Mouse (Mus musculus) heart, adult 8-10 months (tissue): ENCODE results near the gene Nos1ap. TPM values are rescaled to one million over a fixed set of nuclear protein-coding genes. Genes with fewer than 3 reads are reported as not detected.

Source experiments
- DNase-seq: peaks from one replicate; pipeline ENCODE4 v3.0.0; 2022; ENCODE audit warnings: low spot score
- total RNA-seq, 4 experiments: library from RNA; stranded (reverse); gene quantifications; 2 replicates each; pipeline ENCODE4 v1.2.4; 2022

Nos1ap gene
- total RNA-seq, 4 experiments from 2014 or later = 22.5 to 27.8 (median 25.2) TPM

- DNase-seq = no peak
Measured at GRCm38 (mm10) chr1:170419961-170420360, 169.7 kb downstream of the Nos1ap start.

GRCm38 (mm10) chr1:170418131-170418530 is 171.5 kb downstream of the Nos1ap start:
- no peak for DNase-seq

GRCm38 (mm10) chr1:170416967-170417366 is 172.7 kb downstream of the Nos1ap start:
- no peak for DNase-seq

- no peak for DNase-seq
Measured at GRCm38 (mm10) chr1:170416206-170416605, 173.5 kb downstream of the Nos1ap start.

- no peak for DNase-seq
Measured at GRCm38 (mm10) chr1:170415395-170415794, 174.3 kb downstream of the Nos1ap start.

GRCm38 (mm10) chr1:170410402-170411191 is 179.1 kb downstream of the Nos1ap start:
- DNase-seq = no peak

- DNase-seq = no peak
Measured at GRCm38 (mm10) chr1:170409091-170409490, 180.6 kb downstream of the Nos1ap start.

- no peak for DNase-seq
Measured at GRCm38 (mm10) chr1:170406921-170407320, 182.7 kb downstream of the Nos1ap start.

GRCm38 (mm10) chr1:170405152-170405551 is 184.5 kb downstream of the Nos1ap start:
- no peak for DNase-seq

- no peak for DNase-seq
Measured at GRCm38 (mm10) chr1:170402682-170403081, 187.0 kb downstream of the Nos1ap start.

GRCm38 (mm10) chr1:170398866-170399265 is 190.8 kb downstream of the Nos1ap start:
- DNase-seq = no peak

GRCm38 (mm10) chr1:170395101-170395500 is 194.6 kb downstream of the Nos1ap start:
- DNase-seq = peak; percentile 17

- DNase-seq = no peak
Measured at GRCm38 (mm10) chr1:170394641-170395040, 195.0 kb downstream of the Nos1ap start.

- peak; percentile 21 for DNase-seq
Measured at GRCm38 (mm10) chr1:170392771-170393728, 196.6 kb downstream of the Nos1ap start.

GRCm38 (mm10) chr1:170387180-170387912 is 202.3 kb downstream of the Nos1ap start:
- DNase-seq = peak; percentile 6

GRCm38 (mm10) chr1:170385416-170385815 is 204.2 kb downstream of the Nos1ap start:
- DNase-seq = no peak

GRCm38 (mm10) chr1:170383530-170383929 is 206.1 kb downstream of the Nos1ap start:
- no peak for DNase-seq

- no peak for DNase-seq
Measured at GRCm38 (mm10) chr1:170381457-170381856, 208.2 kb downstream of the Nos1ap start.

GRCm38 (mm10) chr1:170380505-170380904 is 209.2 kb downstream of the Nos1ap start:
- DNase-seq = no peak

GRCm38 (mm10) chr1:170375721-170376120 is 213.9 kb downstream of the Nos1ap start:
- no peak for DNase-seq

- no peak for DNase-seq
Measured at GRCm38 (mm10) chr1:170373750-170374149, 215.9 kb downstream of the Nos1ap start.
